Mouse (Mus musculus) hindbrain, postnatal 0 days (tissue): ENCODE results near the gene Olfr972. TPM values are rescaled to one million over a fixed set of nuclear protein-coding genes. Genes with fewer than 3 reads are reported as not detected.
A peak's percentile ranks its signal among the peaks of the same experiment; 100 is the strongest.
"Not testable (repeated sequence)": the region's sequence is repeated elsewhere in the genome, so short reads cannot be mapped to it uniquely, and the experiment has no call there.

Experiments
- ATAC-seq: fragments of 200-750 bp; cut with Nextera tagmentation; 2 replicates; pipeline ENCODE4 v1.8.0; 2017; ENCODE audit warnings: mild to moderate bottlenecking, moderate TSS enrichment, moderate library complexity
- DNase-seq: peaks from one replicate; pipeline ENCODE4 v3.0.0-alpha.2; 2015; ENCODE audit warnings: low spot score
- H3K27ac ChIP-seq: fragments of 300-500 bp; sonication (generic); 2 replicates; pipeline ENCODE4 v1.5.1; 2014; ENCODE audit warnings: mild to moderate bottlenecking
- H3K27me3 ChIP-seq: fragments of 300-500 bp; sonication (generic); 2 replicates; pipeline ENCODE4 v1.6.1; 2014; ENCODE audit warnings: low read length, mixed read lengths; ENCODE audit not compliant: insufficient read depth
- H3K36me3 ChIP-seq: fragments of 300-500 bp; sonication (generic); 2 replicates; pipeline ENCODE4 v1.6.1; 2014; ENCODE audit warnings: low read length, mixed read lengths; ENCODE audit not compliant: insufficient read depth
- H3K4me1 ChIP-seq: fragments of 300-500 bp; sonication (generic); 2 replicates; pipeline ENCODE4 v1.6.1; 2014; ENCODE audit warnings: antibody characterized with exemption, low read length, mixed read lengths; ENCODE audit not compliant: insufficient read depth
- H3K4me2 ChIP-seq: fragments of 300-500 bp; sonication (generic); 2 replicates; pipeline ENCODE4 v1.6.1; 2014; ENCODE audit warnings: low read depth, mild to moderate bottlenecking, low read length, moderate library complexity, mixed read lengths
- H3K4me3 ChIP-seq: fragments of 300-500 bp; sonication (generic); 2 replicates; pipeline ENCODE4 v1.5.1; 2014; ENCODE audit warnings: low read length
- H3K9ac ChIP-seq: fragments of 300-500 bp; sonication (generic); replicated peaks from 2 replicates; pipeline ENCODE4 v1.6.1; 2014; ENCODE audit warnings: mild to moderate bottlenecking, low read length, moderate library complexity, mixed read lengths
- H3K9me3 ChIP-seq: fragments of 300-500 bp; sonication (generic); 2 replicates; pipeline ENCODE4 v1.6.1; 2016; ENCODE audit warnings: low read length, mixed read lengths
- CTCF ChIP-seq: IDR thresholded peaks from 2 replicates; pipeline ENCODE4 v1.5.1; 2016; ENCODE audit warnings: antibody characterized with exemption, control low read depth, low read depth
- WGBS: fragments of 180-500 bp; shearing (Covaris S2); extraction: QIAGEN DNeasy Blood & Tissue Kit; methylation state at CpG from one replicate; pipeline ENCODE4 v1.1.7; 2014; 5-methylcytosine and 5-hydroxymethylcytosine counted together
- polyA plus RNA-seq: library from polyadenylated mRNA; unstranded; fragments of >200 nt; fragmentation: Nextera tagmentation; extraction: Ambion mirVana; gene quantifications from 2 replicates; pipeline ENCODE4 v1.2.1, GENCODE M21; 2015
- total RNA-seq: library from RNA; depleted of rRNA; stranded (reverse); fragments of >200 nt; gene quantifications from 2 replicates; pipeline ENCODE4 v1.2.3, GENCODE M21; 2014; rRNA removed

The Olfr972 gene
- total RNA-seq (not detected in 2 replicates), polyA plus RNA-seq (not detected in 2 replicates)

DNA sequence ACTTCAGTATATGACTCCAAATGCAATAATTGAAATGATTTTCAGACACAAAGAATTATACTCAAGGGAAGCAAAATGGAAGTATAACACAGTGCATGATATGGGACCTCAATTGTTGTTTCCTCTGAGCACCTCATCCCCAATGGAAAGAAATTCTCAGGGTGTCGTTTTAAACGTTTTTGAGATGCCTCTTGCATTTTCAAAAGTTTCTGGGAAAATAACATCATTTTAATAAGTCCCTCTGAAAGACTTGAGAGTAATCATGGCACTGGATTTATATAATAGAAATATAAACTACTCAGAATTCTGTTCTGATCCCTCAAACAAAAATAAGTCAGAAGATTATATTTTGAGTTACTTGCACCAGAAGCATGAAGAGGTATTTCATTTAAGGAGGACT lies at the start of gene Olfr972:
Gene Olfr972 (plus strand): TSS at position 301 of the 400 bp plus-strand sequence.
- no peaks in the 10 kb centered on the region for H3K27me3 ChIP-seq
- DNase-seq (no peak), ATAC-seq (no peak)
- no peaks in the 10 kb centered on the region for H3K9me3 ChIP-seq
- WGBS, result 60% methylated on average over 2 of the region's 2 CpGs
- H3K4me2 ChIP-seq, result no peak within 1 kb of the TSS
- H3K27ac ChIP-seq, result no peak within 1 kb of the TSS
- H3K4me1 ChIP-seq, result no peaks in the 10 kb centered on the region
- no peak for TF ChIP-seq CTCF
- H3K9ac ChIP-seq, result no peak within 1 kb of the TSS
- H3K36me3 ChIP-seq, result no peaks in the 10 kb centered on the region
- H3K4me3 ChIP-seq, result no peak within 1 kb of the TSS

DNA sequence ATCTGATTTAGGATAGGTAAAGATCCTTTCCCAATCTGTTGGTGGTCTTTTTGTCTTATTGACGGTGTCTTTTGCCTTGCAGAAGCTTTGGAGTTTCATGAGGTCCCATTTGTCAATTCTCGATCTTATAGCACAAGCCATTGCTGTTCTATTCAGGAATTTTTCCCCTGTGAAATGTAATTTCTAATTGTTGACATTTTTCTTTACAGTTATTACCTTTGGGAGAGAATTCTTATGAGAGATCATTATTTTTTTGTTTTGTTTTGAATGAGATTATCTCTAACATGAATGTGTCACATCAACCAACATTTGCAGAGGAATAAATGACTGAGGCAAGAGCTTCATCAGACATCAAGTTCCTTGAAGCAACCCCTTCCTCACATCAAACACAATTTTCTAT lies 29.6 kb upstream of the Olfr972 start, which contains the start of gene Olfr971:
Gene Olfr971 (plus strand): TSS at position 301 of the 400 bp plus-strand sequence.
- ATAC-seq, H3K4me1 ChIP-seq, H3K9me3 ChIP-seq, H3K9ac ChIP-seq, H3K4me3 ChIP-seq, H3K27me3 ChIP-seq, H3K4me2 ChIP-seq, H3K36me3 ChIP-seq, DNase-seq, H3K27ac ChIP-seq: not testable (repeated sequence)
- WGBS, result 89% methylated on average over 1 of the region's 2 CpGs

DNA sequence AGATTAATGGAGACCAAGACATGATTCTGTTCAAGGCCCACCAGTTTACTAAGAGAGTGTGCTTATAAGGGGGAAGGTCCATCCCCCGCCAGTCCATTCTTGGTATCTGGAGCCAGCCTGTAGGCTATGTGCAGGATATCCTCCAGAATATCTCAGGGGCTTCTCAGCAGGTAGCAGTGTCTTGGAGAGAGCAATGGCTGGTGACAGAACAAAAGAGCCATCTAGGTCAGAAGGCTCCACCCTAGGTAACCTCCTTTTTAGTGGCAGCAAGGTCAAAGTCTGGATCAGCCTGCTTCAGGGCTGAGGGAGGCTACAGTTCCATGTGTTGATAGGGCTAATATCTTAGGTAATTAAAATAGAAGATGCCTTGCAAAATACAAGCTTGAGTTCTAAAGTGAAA lies 5.8 kb downstream of the Olfr972 start:
- H3K36me3 ChIP-seq, H3K27ac ChIP-seq, H3K4me1 ChIP-seq, H3K4me2 ChIP-seq, DNase-seq, H3K27me3 ChIP-seq, H3K9me3 ChIP-seq, ATAC-seq, H3K4me3 ChIP-seq, H3K9ac ChIP-seq: not testable (repeated sequence)
- WGBS, result 81% methylated on average over 1 of the region's 1 CpGs

DNA sequence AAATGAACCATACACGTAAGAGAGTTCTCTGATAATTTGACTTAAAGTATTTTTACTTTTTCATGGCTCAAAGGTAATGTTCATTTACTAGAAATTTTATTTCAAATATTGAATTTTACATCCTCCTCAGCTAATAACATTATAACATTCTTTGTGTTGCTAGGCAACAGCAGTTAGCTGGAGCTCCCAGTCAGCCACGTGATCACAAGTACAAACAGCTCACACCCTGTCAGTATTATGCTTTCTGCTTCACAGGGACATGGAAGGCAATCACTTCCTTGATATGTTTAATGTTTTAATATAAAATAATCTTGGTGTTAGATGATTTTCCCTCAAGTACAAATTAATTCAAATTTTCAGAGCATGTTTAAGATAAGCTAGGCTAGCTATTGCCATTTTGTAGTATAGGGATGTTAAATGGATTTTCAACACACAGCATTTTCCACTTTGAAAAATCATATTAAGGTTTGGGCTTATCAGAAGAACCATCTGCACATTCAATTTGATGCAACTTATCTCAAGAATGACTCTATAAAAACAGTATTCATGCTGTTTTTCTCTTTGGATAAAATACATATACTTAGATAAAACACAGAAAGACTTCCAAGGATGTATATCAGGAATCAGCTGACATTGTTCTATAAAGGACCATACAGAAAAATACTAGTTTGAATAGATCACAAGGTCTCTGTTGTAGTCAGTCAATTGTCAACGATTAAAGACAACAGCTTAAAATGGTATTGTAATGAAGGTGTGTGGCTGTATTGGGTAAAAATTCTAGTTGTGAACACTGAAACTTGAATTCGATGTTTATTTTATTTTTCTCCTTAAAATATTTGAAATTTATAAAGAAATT lies 11.5 kb downstream of the Olfr972 start:
- not testable (repeated sequence) for DNase-seq, H3K4me1 ChIP-seq, H3K27ac ChIP-seq, H3K9ac ChIP-seq, H3K27me3 ChIP-seq, H3K4me2 ChIP-seq, H3K36me3 ChIP-seq, H3K4me3 ChIP-seq, H3K9me3 ChIP-seq
- no CpG with 5 or more reads among the region's 4 CpGs for WGBS
- peak; percentile 87 for ATAC-seq

DNA sequence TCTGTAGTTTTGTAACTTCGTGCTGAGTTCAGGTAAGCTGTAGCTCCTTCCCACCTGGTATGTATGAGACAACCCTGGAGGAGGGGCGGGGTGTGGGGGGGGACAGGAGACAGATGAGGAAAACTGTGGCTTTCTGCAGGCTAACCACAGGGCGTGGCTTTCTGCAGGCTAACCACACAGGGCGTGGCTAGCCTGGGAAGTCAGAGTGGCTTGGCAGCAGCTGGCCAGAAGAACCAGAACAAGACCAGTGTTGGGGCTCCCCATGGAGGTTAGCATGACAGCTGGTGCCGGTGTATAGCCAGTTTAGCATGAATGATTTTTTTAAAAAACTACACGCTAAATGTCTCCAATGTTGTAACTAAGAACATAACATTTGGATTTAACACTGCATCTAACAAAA lies 38.9 kb downstream of the Olfr972 start:
- no peak overlapping the region for H3K4me3 ChIP-seq
- WGBS, result 79% methylated on average over 6 of the region's 6 CpGs

DNA sequence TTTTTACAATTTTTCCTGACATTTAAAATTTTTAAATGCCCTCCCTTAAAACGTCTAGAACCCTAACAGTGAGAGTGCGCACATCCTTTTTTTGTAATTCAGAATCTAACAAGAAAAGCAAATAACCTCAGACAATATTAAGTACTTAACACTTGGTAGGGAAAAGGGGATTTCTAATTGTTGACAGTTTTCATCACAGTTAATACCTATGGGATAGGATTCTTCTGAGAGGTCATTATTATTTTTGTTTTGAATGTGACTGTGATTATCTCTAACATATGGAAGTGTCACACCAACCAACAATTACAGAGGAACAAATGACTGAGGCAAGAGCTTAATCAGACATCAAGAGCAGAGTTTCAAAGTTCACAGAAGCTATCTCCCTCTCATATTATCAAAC lies 40.8 kb downstream of the Olfr972 start, which contains the start of gene Olfr229:
Gene Olfr229 (plus strand): TSS at position 301 of the 400 bp plus-strand sequence.
- Histone ChIP-seq H3K9me3 (no peaks in the 10 kb centered on the region), H3K27ac (no peak within 1 kb of the TSS), H3K27me3 (no peaks in the 10 kb centered on the region), H3K4me3 (no peak within 1 kb of the TSS), H3K4me2 (no peak within 1 kb of the TSS), H3K36me3 (no peaks in the 10 kb centered on the region), H3K4me1 (no peaks in the 10 kb centered on the region), H3K9ac (no peak within 1 kb of the TSS)
- TF ChIP-seq CTCF, result no peak
- 74% methylated on average over 2 of the region's 2 CpGs for WGBS
- DNase-seq, result no peak
- no peak for ATAC-seq

More for the DNA sequence above, 38.9 kb downstream of the Olfr972 start:
- Histone ChIP-seq H3K4me2 (no peak overlapping the region), H3K9ac (no peak overlapping the region), H3K27ac (no peak overlapping the region), H3K27me3 (no peaks in the 10 kb centered on the region), H3K36me3 (no peaks in the 10 kb centered on the region), H3K4me1 (no peaks in the 10 kb centered on the region), H3K9me3 (no peaks in the 10 kb centered on the region)
- ATAC-seq, result no peak
- no peak for DNase-seq
- no peak for TF ChIP-seq CTCF

DNA sequence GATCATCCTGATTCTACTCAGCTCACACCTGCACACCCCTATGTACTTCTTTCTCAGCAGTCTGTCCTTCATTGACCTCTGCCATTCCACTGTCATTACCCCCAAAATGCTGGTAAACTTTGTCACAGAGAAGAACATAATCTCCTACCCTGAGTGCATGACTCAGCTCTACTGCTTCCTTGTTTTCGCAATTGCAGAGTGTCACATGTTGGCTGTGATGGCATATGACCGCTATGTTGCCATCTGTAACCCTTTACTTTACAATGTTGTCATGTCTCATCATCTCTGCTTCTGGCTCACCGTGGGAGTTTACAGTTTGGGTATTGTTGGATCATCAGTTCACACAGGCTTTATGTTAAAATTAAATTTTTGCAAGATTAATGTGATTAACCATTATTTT lies 43.7 kb downstream of the Olfr972 start:
- Histone ChIP-seq H3K4me3 (no peak overlapping the region), H3K27ac (no peak overlapping the region), H3K27me3 (no peaks in the 10 kb centered on the region), H3K4me1 (no peaks in the 10 kb centered on the region), H3K9ac (no peak overlapping the region), H3K4me2 (no peak overlapping the region), H3K9me3 (no peaks in the 10 kb centered on the region), H3K36me3 (no peaks in the 10 kb centered on the region)
- 84% methylated on average over 3 of the region's 3 CpGs for WGBS
- no peak for ATAC-seq
- TF ChIP-seq CTCF, result no peak
- DNase-seq, result no peak

Other genes starting within 250 kb of the Olfr972 start
- not detected in 2 replicates for gene Olfr960, start 245.0 kb upstream of the Olfr972 start, total RNA-seq
- not detected in 2 replicates for gene Olfr960, start 245.0 kb upstream of the Olfr972 start, polyA plus RNA-seq
- not detected in 2 replicates for gene Olfr961, start 221.3 kb upstream of the Olfr972 start, total RNA-seq
- not detected in 2 replicates for gene Olfr961, start 221.3 kb upstream of the Olfr972 start, polyA plus RNA-seq
- gene Olfr963, start 199.2 kb upstream of the Olfr972 start, total RNA-seq, result not detected in 2 replicates
- not detected in 2 replicates for gene Olfr963, start 199.2 kb upstream of the Olfr972 start, polyA plus RNA-seq
- not detected in 2 replicates for gene Olfr149, start 159.3 kb upstream of the Olfr972 start, total RNA-seq
- gene Olfr149, start 159.3 kb upstream of the Olfr972 start, polyA plus RNA-seq, result not detected in 2 replicates
- gene Olfr965, start 155.1 kb upstream of the Olfr972 start, total RNA-seq, result not detected in 2 replicates
- not detected in 2 replicates for gene Olfr965, start 155.1 kb upstream of the Olfr972 start, polyA plus RNA-seq
- not detected in 2 replicates for gene Olfr150, start 135.4 kb upstream of the Olfr972 start, total RNA-seq
- gene Olfr150, start 135.4 kb upstream of the Olfr972 start, polyA plus RNA-seq, result not detected in 2 replicates
- gene Olfr967, start 120.2 kb upstream of the Olfr972 start, total RNA-seq, result not detected in 2 replicates
- gene Olfr967, start 120.2 kb upstream of the Olfr972 start, polyA plus RNA-seq, result not detected in 2 replicates
- gene Olfr968, start 83.2 kb upstream of the Olfr972 start, total RNA-seq, result not detected in 2 replicates
- not detected in 2 replicates for gene Olfr968, start 83.2 kb upstream of the Olfr972 start, polyA plus RNA-seq
- gene Olfr969, start 75.5 kb upstream of the Olfr972 start, total RNA-seq, result not detected in 2 replicates
- gene Olfr969, start 75.5 kb upstream of the Olfr972 start, polyA plus RNA-seq, result not detected in 2 replicates
- not detected in 2 replicates for gene Olfr970, start 57.6 kb upstream of the Olfr972 start, total RNA-seq
- not detected in 2 replicates for gene Olfr970, start 57.6 kb upstream of the Olfr972 start, polyA plus RNA-seq
- not detected in 2 replicates for gene Olfr971, start 29.5 kb upstream of the Olfr972 start, total RNA-seq
- not detected in 2 replicates for gene Olfr971, start 29.5 kb upstream of the Olfr972 start, polyA plus RNA-seq
- not detected in 2 replicates for gene Olfr229, start 40.9 kb downstream of the Olfr972 start, total RNA-seq
- gene Olfr229, start 40.9 kb downstream of the Olfr972 start, polyA plus RNA-seq, result not detected in 2 replicates
- gene Olfr974, start 71.1 kb downstream of the Olfr972 start, total RNA-seq, result not detected in 2 replicates
- not detected in 2 replicates for gene Olfr974, start 71.1 kb downstream of the Olfr972 start, polyA plus RNA-seq
- not detected in 2 replicates for gene Olfr975, start 85.6 kb downstream of the Olfr972 start, total RNA-seq
- gene Olfr975, start 85.6 kb downstream of the Olfr972 start, polyA plus RNA-seq, result 0.05 TPM in 1 of 2 replicates, not detected in the other
- gene Olfr976, start 94.7 kb downstream of the Olfr972 start, total RNA-seq, result not detected in 2 replicates
- not detected in 2 replicates for gene Olfr976, start 94.7 kb downstream of the Olfr972 start, polyA plus RNA-seq
- gene Olfr978, start 125.7 kb downstream of the Olfr972 start, total RNA-seq, result not detected in 2 replicates
- not detected in 2 replicates for gene Olfr978, start 125.7 kb downstream of the Olfr972 start, polyA plus RNA-seq
- gene Olfr979, start 137.0 kb downstream of the Olfr972 start, total RNA-seq, result not detected in 2 replicates
- not detected in 2 replicates for gene Olfr979, start 137.0 kb downstream of the Olfr972 start, polyA plus RNA-seq
- gene Olfr980, start 143.2 kb downstream of the Olfr972 start, total RNA-seq, result not detected in 2 replicates
- not detected in 2 replicates for gene Olfr980, start 143.2 kb downstream of the Olfr972 start, polyA plus RNA-seq
- gene Olfr981, start 155.0 kb downstream of the Olfr972 start, total RNA-seq, result not detected in 2 replicates
- gene Olfr981, start 155.0 kb downstream of the Olfr972 start, polyA plus RNA-seq, result not detected in 2 replicates
- gene Olfr982, start 207.4 kb downstream of the Olfr972 start, total RNA-seq, result not detected in 2 replicates
- not detected in 2 replicates for gene Olfr982, start 207.4 kb downstream of the Olfr972 start, polyA plus RNA-seq
- not detected in 2 replicates for gene Olfr983, start 227.2 kb downstream of the Olfr972 start, total RNA-seq
- not detected in 2 replicates for gene Olfr983, start 227.2 kb downstream of the Olfr972 start, polyA plus RNA-seq
- gene Olfr984, start 247.8 kb downstream of the Olfr972 start, total RNA-seq, result not detected in 2 replicates
- gene Olfr984, start 247.8 kb downstream of the Olfr972 start, polyA plus RNA-seq, result not detected in 2 replicates